Mouse (Mus musculus): Measurements from ENCODE around the gene Dab1.

The Dab1 gene

GRCm38 (mm10) chr4:104106299-104106698 is 487.1 kb downstream of the Dab1 start:
- DNase-seq (ENCODE audit: extremely low spot score), result no peak

- DNase-seq (ENCODE audit: extremely low spot score), result no peak
Observed at GRCm38 (mm10) chr4:104111614-104112013, 492.5 kb downstream of the Dab1 start.

GRCm38 (mm10) chr4:104113209-104114005 is 494.2 kb downstream of the Dab1 start:
- no peak for DNase-seq (ENCODE audit: extremely low spot score)

- no peak for DNase-seq (ENCODE audit: extremely low spot score)
Observed at GRCm38 (mm10) chr4:104114006-104114361, 494.8 kb downstream of the Dab1 start.

- DNase-seq (ENCODE audit: extremely low spot score), result no peak
Observed at GRCm38 (mm10) chr4:104120108-104120507, 500.9 kb downstream of the Dab1 start.

- no peak for DNase-seq (ENCODE audit: extremely low spot score)
Observed at GRCm38 (mm10) chr4:104121959-104122358, 502.8 kb downstream of the Dab1 start.

GRCm38 (mm10) chr4:104122364-104122763 is 503.2 kb downstream of the Dab1 start:
- DNase-seq (ENCODE audit: extremely low spot score), result no peak

- no peak for DNase-seq (ENCODE audit: extremely low spot score)
Observed at GRCm38 (mm10) chr4:104153637-104154036, 534.5 kb downstream of the Dab1 start.

- DNase-seq (ENCODE audit: extremely low spot score), result no peak
Observed at GRCm38 (mm10) chr4:104178067-104178466, 558.9 kb downstream of the Dab1 start.

GRCm38 (mm10) chr4:104186311-104186710 is 567.2 kb downstream of the Dab1 start:
- DNase-seq (ENCODE audit: extremely low spot score), result no peak

- DNase-seq (ENCODE audit: extremely low spot score), result no peak
Observed at GRCm38 (mm10) chr4:104198635-104199034, 579.5 kb downstream of the Dab1 start.

- no peak for DNase-seq (ENCODE audit: extremely low spot score)
Observed at GRCm38 (mm10) chr4:104201686-104202085, 582.5 kb downstream of the Dab1 start.

GRCm38 (mm10) chr4:104204047-104204446 is 584.9 kb downstream of the Dab1 start:
- DNase-seq (ENCODE audit: extremely low spot score), result no peak

- no peak for DNase-seq (ENCODE audit: extremely low spot score)
Observed at GRCm38 (mm10) chr4:104206639-104207038, 587.5 kb downstream of the Dab1 start.

GRCm38 (mm10) chr4:104209081-104209480 is 589.9 kb downstream of the Dab1 start:
- peak; percentile 32 for DNase-seq (ENCODE audit: extremely low spot score)

GRCm38 (mm10) chr4:104210796-104211195 is 591.6 kb downstream of the Dab1 start:
- no peak for DNase-seq (ENCODE audit: extremely low spot score)

- DNase-seq (ENCODE audit: extremely low spot score), result no peak
Observed at GRCm38 (mm10) chr4:104211531-104212455, 592.6 kb downstream of the Dab1 start.

GRCm38 (mm10) chr4:104214724-104215123 is 595.6 kb downstream of the Dab1 start:
- no peak for DNase-seq (ENCODE audit: extremely low spot score)

- no peak for DNase-seq (ENCODE audit: extremely low spot score)
Observed at GRCm38 (mm10) chr4:104217336-104217735, 598.2 kb downstream of the Dab1 start.

- DNase-seq (ENCODE audit: extremely low spot score), result no peak
Observed at GRCm38 (mm10) chr4:104218765-104219164, 599.6 kb downstream of the Dab1 start.

GRCm38 (mm10) chr4:104220099-104220498 is 600.9 kb downstream of the Dab1 start:
- no peak for DNase-seq (ENCODE audit: extremely low spot score)

GRCm38 (mm10) chr4:104229296-104229695 is 610.1 kb downstream of the Dab1 start:
- DNase-seq (ENCODE audit: extremely low spot score), result no peak

- peak; percentile 6 for DNase-seq (ENCODE audit: extremely low spot score)
Observed at GRCm38 (mm10) chr4:104246506-104246905, 627.3 kb downstream of the Dab1 start.

All from embryo, embryonic 9.5 days (tissue).